Comparison of ENCODE assay signal across 9 mouse cellular contexts in genomic region chr7:80653077-80653476, GRCm38 (mm10). TPM values are rescaled to one million over a fixed set of nuclear protein-coding genes. Genes with fewer than 3 reads are reported as not detected.
DNase-seq lines count a peak whose midpoint lies in the region; ATAC-seq and TF ChIP-seq lines count a peak whose summit lies in the region.
"Had no signal": no experiment of that assay in that cellular context is flagged by ENCODE, and none has a peak within 500 bp of the region (broad histone marks: within the 10 kb centered on the region; RNA-seq: fewer than 3 reads in every experiment).

No protein-coding gene starts in this region.

- H3K9me3 ChIP-seq in heart, embryonic 13.5 days: no peaks in the 10 kb centered on the region
- no peaks in the 10 kb centered on the region for H3K9me3 ChIP-seq in hindbrain, embryonic 16.5 days (ENCODE audit: control insufficient read depth, low read length)
- no peaks in the 10 kb centered on the region for H3K9me3 ChIP-seq in stomach, embryonic 16.5 days (replicated peaks; ENCODE audit: control insufficient read depth, low read length)

- peak overlapping the region; percentile 68 for H3K27ac ChIP-seq in heart, embryonic 13.5 days (replicated peaks)
- peak overlapping the region; percentile 40; the same call in 1 of the 2 replicates for H3K27ac ChIP-seq in thymus, adult 2 months (ENCODE audit: control insufficient read depth, insufficient read depth, low read length)
- H3K27ac ChIP-seq in hindbrain, embryonic 16.5 days (ENCODE audit: low read depth, low read length): peak overlapping the region; percentile 37
- peak overlapping the region; percentile 22; the same call in 1 of the 2 replicates for H3K27ac ChIP-seq in stomach, embryonic 16.5 days (ENCODE audit: low read length)

- no peak overlapping the region for H3K4me2 ChIP-seq in heart, embryonic 13.5 days
- H3K4me2 ChIP-seq in hindbrain, embryonic 16.5 days (ENCODE audit: low read length): no peak overlapping the region
- no peak overlapping the region for H3K4me2 ChIP-seq in stomach, embryonic 16.5 days (ENCODE audit: low read depth, low read length)

- WGBS in heart, embryonic 13.5 days: 68% methylated on average over 10 of the region's 10 CpGs
- 50% methylated on average over 10 of the region's 10 CpGs for WGBS in thymus, adult 2 months
- WGBS in hindbrain, embryonic 16.5 days: 30% methylated on average over 10 of the region's 10 CpGs
- 64% methylated on average over 10 of the region's 10 CpGs for WGBS in stomach, embryonic 16.5 days

- no peak for TF ChIP-seq POLR2A in thymus, adult 2 months (IDR thresholded peaks at IDR 0.05; ENCODE audit: control insufficient read depth, extremely low read depth, insufficient read depth, low read length, poor library complexity)

- H3K9ac ChIP-seq in heart, embryonic 13.5 days: 0 out of 2 replicates have a peak overlapping the region, but pooled peaks have one; percentile 5
- no peak overlapping the region; the same call in 1 of the 2 replicates for H3K9ac ChIP-seq in hindbrain, embryonic 16.5 days (ENCODE audit: low read depth, low read length)
- H3K9ac ChIP-seq in stomach, embryonic 16.5 days (ENCODE audit: low read length): no peak overlapping the region

- DNase-seq in heart, postnatal 25 days (ENCODE audit: low spot score): no peak
- no peak for DNase-seq in thymus, adult 2 months
- no peak for DNase-seq in thymus, postnatal 36 days
- no peak for DNase-seq in frontal cortex, adult 2 months (ENCODE audit: extremely low spot score in 1 of 2, low spot score in 1 of 2)
- no peak for DNase-seq in layer of hippocampus, adult 9-11 months
- DNase-seq: kidney, postnatal 25 days had no signal

- peaks cover 63% of the 10 kb centered on the region for H3K4me1 ChIP-seq in heart, embryonic 13.5 days
- H3K4me1 ChIP-seq in thymus, adult 2 months (replicated peaks; ENCODE audit: control insufficient read depth, insufficient read depth, low read length): peaks cover 29% of the 10 kb centered on the region
- H3K4me1 ChIP-seq in hindbrain, embryonic 16.5 days (ENCODE audit: control insufficient read depth, insufficient read depth, low read depth, low read length): peaks cover 37% of the 10 kb centered on the region
- H3K4me1 ChIP-seq in stomach, embryonic 16.5 days (ENCODE audit: control insufficient read depth, insufficient read depth, low read length): peaks cover 44% of the 10 kb centered on the region

- no peak overlapping the region for H3K4me3 ChIP-seq in heart, embryonic 13.5 days
- H3K4me3 ChIP-seq in thymus, adult 2 months (ENCODE audit: control insufficient read depth, insufficient read depth, low read length): no peak overlapping the region
- no peak overlapping the region for H3K4me3 ChIP-seq in hindbrain, embryonic 16.5 days (ENCODE audit: low read length)
- H3K4me3 ChIP-seq in stomach, embryonic 16.5 days (replicated peaks; ENCODE audit: low read length): no peak overlapping the region

- intact Hi-C loops in heart, postnatal 25 days (cut with DNase I): no loop called here

- TF ChIP-seq CTCF in thymus, adult 2 months (IDR thresholded peaks at IDR 0.05; ENCODE audit: borderline replicate concordance, control insufficient read depth, extremely low read depth, insufficient read depth, low read length, poor library complexity): no peak

- H3K36me3 ChIP-seq in heart, embryonic 13.5 days: peaks cover 3% of the 10 kb centered on the region; the same call in 1 of the 2 replicates
- H3K36me3 ChIP-seq in thymus, adult 2 months (ENCODE audit: control insufficient read depth, insufficient read depth, low read length): no peaks in the 10 kb centered on the region
- no peaks in the 10 kb centered on the region for H3K36me3 ChIP-seq in hindbrain, embryonic 16.5 days (ENCODE audit: control insufficient read depth, insufficient read depth, low read length)
- H3K36me3 ChIP-seq in stomach, embryonic 16.5 days (ENCODE audit: control insufficient read depth, insufficient read depth, low read length): no peaks in the 10 kb centered on the region

- no peaks in the 10 kb centered on the region for H3K27me3 ChIP-seq in heart, embryonic 13.5 days (replicated peaks)
- no peaks in the 10 kb centered on the region for H3K27me3 ChIP-seq in thymus, adult 2 months (ENCODE audit: control insufficient read depth, insufficient read depth, low read length)
- no peaks in the 10 kb centered on the region for H3K27me3 ChIP-seq in hindbrain, embryonic 16.5 days (replicated peaks; ENCODE audit: control insufficient read depth, insufficient read depth, low read length)
- no peaks in the 10 kb centered on the region for H3K27me3 ChIP-seq in stomach, embryonic 16.5 days (ENCODE audit: control insufficient read depth, insufficient read depth, low read length)

- ATAC-seq in heart, embryonic 13.5 days (ENCODE audit: extremely low read depth, insufficient number of reproducible peaks, low FRiP score, low TSS enrichment): no peak
- no peak for ATAC-seq in hindbrain, embryonic 16.5 days
- ATAC-seq in stomach, embryonic 16.5 days (ENCODE audit: insufficient read depth, low FRiP score): no peak

RNA-seq across cellular contexts. Expression of gene Crtc3, which starts 35.6 kb away (rescaled TPM):
- 14.9 and 16.6 TPM in 2 replicates for polyA plus RNA-seq in heart, embryonic 13.5 days (2015; fragmentation: Nextera tagmentation; extraction: Ambion mirVana)
- 10 to 100 TPM; 14.3 to 15.7 TPM for total RNA-seq in heart, postnatal 25 days (2021)
- polyA plus RNA-seq in thymus, adult 2 months (2012; rRNA removed): 40.3 and 43.6 TPM in 2 replicates
- polyA plus RNA-seq in hindbrain, embryonic 16.5 days (2015; fragmentation: Nextera tagmentation; extraction: Ambion mirVana): 14.2 and 16.1 TPM in 2 replicates
- 15.6 and 19.1 TPM in 2 replicates for polyA plus RNA-seq in stomach, embryonic 16.5 days (2015; fragmentation: Nextera tagmentation; extraction: Ambion mirVana)
- polyA plus RNA-seq in frontal cortex, adult 2 months (2012; rRNA removed): 15.9 and 16.8 TPM in 2 replicates
